Mouse (Mus musculus): ENCODE results near the gene Arl6ip6. TPM values are rescaled to one million over a fixed set of nuclear protein-coding genes. Genes with fewer than 3 reads are reported as not detected.

The Arl6ip6 gene
- 8.6 and 8.9 TPM in 2 replicates for polyA plus RNA-seq (2021; fragmentation: Nextera tagmentation)
- long read RNA-seq, experiment 1, transcript Arl6ip6-201 (4 exons, 2,548 nt) = major isoform, 11 of 16 reads
- long read RNA-seq, experiment 1, partial matches to known transcripts = 3 of 16 reads
- long read RNA-seq, experiment 1, other reads (novel, unspliced or antisense) = 2 of 16 reads
- long read RNA-seq, experiment 2, transcript Arl6ip6-202 (4 exons, 582 nt) = minor isoform, 5 of 77 reads
- long read RNA-seq, experiment 2, transcript Arl6ip6-201 (4 exons, 2,548 nt) = major isoform, 69 of 77 reads
- long read RNA-seq, experiment 2, partial matches to known transcripts = 0 of 77 reads
- long read RNA-seq, experiment 2, other reads (novel, unspliced or antisense) = 3 of 77 reads

DNA sequence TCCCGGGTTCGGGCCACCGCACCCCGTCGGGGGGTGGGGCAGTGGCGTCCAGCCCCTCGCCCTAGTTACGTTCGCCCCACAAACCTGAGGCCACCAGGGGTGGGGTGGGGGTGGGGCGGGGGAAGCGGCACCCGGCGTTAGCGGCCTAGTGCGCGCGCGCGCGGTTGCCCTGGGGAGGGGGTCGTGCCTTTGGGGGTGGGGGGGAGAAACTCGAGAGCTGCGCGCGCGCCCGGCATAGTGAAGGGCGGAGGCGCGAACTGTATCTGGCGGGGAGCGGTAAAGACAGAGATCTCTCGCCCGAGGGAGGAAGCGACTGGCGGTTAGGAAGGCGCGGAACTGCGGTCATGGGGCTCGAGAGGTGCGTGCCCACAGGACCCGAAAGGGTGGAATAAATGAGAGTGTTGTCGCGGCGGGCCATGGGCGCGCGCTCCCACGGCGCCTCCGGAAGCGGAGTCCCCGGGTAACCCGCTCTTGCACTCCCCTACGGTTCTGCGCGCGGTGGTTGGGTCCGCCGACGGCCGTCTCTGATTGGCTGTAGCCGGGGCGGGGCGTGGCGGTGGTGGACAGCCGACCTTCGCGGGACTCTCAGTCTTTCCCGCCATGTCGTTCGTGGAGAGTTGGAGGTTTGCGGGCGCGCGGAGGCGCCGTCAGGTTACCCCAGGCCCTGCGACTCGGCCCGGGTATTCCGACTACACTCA, at the start of gene Arl6ip6:
Gene Arl6ip6, plus strand, starts transcription at position 204 of the 698 bp plus-strand sequence.

DNA sequence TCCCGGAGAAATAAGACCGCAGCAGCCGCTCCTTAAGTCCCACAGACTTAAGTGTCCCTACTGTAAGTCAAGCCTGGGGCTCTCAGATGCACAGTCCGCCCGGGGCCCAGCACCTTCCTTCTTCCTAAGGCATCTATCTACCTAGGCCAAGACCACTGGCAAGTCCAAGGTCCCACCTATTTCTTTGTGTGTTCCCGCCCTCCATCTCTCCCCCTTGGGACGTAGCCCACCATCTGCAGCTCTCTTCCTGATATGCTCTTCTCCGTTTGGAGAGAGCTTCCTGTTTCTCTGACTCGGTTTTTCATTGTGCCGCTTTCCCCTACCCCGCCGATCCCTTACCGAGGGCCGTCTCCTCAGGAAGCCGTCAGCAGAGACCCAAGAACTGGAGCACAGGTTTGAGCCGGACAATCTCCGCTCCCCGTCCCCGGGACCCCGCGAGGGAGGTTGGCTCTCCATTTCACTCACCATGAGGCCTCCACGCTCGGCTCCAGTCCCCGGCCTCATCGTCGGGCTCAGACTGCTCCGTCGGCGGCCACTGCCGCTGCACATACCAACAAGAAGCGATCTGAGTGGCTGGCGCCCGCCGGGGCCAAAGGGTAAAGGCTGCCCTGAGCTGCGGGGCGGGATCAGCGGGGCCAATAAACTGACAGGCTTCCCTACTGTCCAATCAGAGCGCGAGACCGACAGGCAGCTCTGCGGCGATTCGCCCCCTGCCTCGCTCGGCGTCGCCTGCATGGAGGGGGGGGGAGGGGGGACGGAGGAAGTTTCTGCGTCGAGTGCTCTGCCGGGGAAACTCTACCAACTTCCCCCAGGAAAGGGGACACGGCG, 628 bp upstream of the Arl6ip6 start, which contains the start of gene Prpf40a:
Gene Prpf40a, minus strand, starts transcription at position 601 of the 828 bp plus-strand sequence.

Other genes with a start within 250 kb of the Arl6ip6 start
- 47.3 and 48.3 TPM in 2 replicates for gene Prpf40a, start 442 bp upstream of the Arl6ip6 start, polyA plus RNA-seq (2021; fragmentation: Nextera tagmentation)